Comparison of ENCODE assay signal across 8 mouse cellular contexts in genomic region chr7:112400175-112400574, GRCm38 (mm10). TPM values are rescaled to one million over a fixed set of nuclear protein-coding genes. Genes with fewer than 3 reads are reported as not detected.
DNase-seq lines count a peak whose midpoint lies in the region; ATAC-seq and TF ChIP-seq lines count a peak whose summit lies in the region.

No protein-coding gene starts in this region.

- TF ChIP-seq POLR2A in spleen, adult 2 months (IDR thresholded peaks at IDR 0.05; ENCODE audit: low read depth, low read length) = no peak

- H3K4me3 ChIP-seq in spleen, adult 2 months (ENCODE audit: extremely low read depth, insufficient read depth, insufficient read length) = no peak overlapping the region
- H3K4me3 ChIP-seq in hindbrain, embryonic 16.5 days (ENCODE audit: low read length) = no peak overlapping the region
- H3K4me3 ChIP-seq in midbrain, embryonic 12.5 days = no peak overlapping the region
- H3K4me3 ChIP-seq in stomach, embryonic 14.5 days (ENCODE audit: low read depth, low read length) = no peak overlapping the region

- H3K27ac ChIP-seq in spleen, adult 2 months (ENCODE audit: insufficient read depth, low read length) = no peak overlapping the region
- H3K27ac ChIP-seq in hindbrain, embryonic 16.5 days (ENCODE audit: low read depth, low read length) = no peak overlapping the region
- no peak overlapping the region for H3K27ac ChIP-seq in midbrain, embryonic 12.5 days (replicated peaks)
- no peak overlapping the region for H3K27ac ChIP-seq in stomach, embryonic 14.5 days (ENCODE audit: low read length)

- H3K9me3 ChIP-seq in hindbrain, embryonic 16.5 days (ENCODE audit: control insufficient read depth, low read length) = no peaks in the 10 kb centered on the region
- H3K9me3 ChIP-seq in midbrain, embryonic 12.5 days = no peaks in the 10 kb centered on the region
- no peaks in the 10 kb centered on the region for H3K9me3 ChIP-seq in stomach, embryonic 14.5 days (ENCODE audit: control insufficient read depth, low read depth, low read length)

- no peaks in the 10 kb centered on the region for H3K4me1 ChIP-seq in spleen, adult 2 months (ENCODE audit: control insufficient read depth, insufficient read depth, insufficient read length)
- H3K4me1 ChIP-seq in hindbrain, embryonic 16.5 days (ENCODE audit: control insufficient read depth, insufficient read depth, low read depth, low read length) = no peaks in the 10 kb centered on the region
- H3K4me1 ChIP-seq in midbrain, embryonic 12.5 days = peaks cover 13% of the 10 kb centered on the region
- H3K4me1 ChIP-seq in stomach, embryonic 14.5 days (ENCODE audit: control insufficient read depth, insufficient read depth, low read length) = 0 out of 2 replicates have a peak, but pooled peaks cover 3% of the 10 kb centered on the region

- H3K27me3 ChIP-seq in spleen, adult 2 months (ENCODE audit: control insufficient read depth, insufficient read depth, low read length) = no peaks in the 10 kb centered on the region
- H3K27me3 ChIP-seq in hindbrain, embryonic 16.5 days (replicated peaks; ENCODE audit: control insufficient read depth, insufficient read depth, low read length) = no peaks in the 10 kb centered on the region
- peaks cover 7% of the 10 kb centered on the region; the same call in 1 of the 2 replicates for H3K27me3 ChIP-seq in midbrain, embryonic 12.5 days
- no peaks in the 10 kb centered on the region for H3K27me3 ChIP-seq in stomach, embryonic 14.5 days (ENCODE audit: control insufficient read depth, insufficient read depth, low read length)

- H3K9ac ChIP-seq in hindbrain, embryonic 16.5 days (ENCODE audit: low read depth, low read length) = no peak overlapping the region
- H3K9ac ChIP-seq in midbrain, embryonic 12.5 days (replicated peaks) = no peak overlapping the region
- no peak overlapping the region for H3K9ac ChIP-seq in stomach, embryonic 14.5 days (replicated peaks; ENCODE audit: low read depth, low read length)

- H3K4me2 ChIP-seq in hindbrain, embryonic 16.5 days (ENCODE audit: low read length) = no peak overlapping the region
- no peak overlapping the region for H3K4me2 ChIP-seq in midbrain, embryonic 12.5 days (replicated peaks)
- H3K4me2 ChIP-seq in stomach, embryonic 14.5 days (replicated peaks; ENCODE audit: low read depth, low read length) = no peak overlapping the region

- ATAC-seq in hindbrain, embryonic 16.5 days = peak; percentile 45; the same call in 1 of the 2 replicates
- peak; percentile 16; the same call in 1 of the 2 replicates for ATAC-seq in midbrain, embryonic 12.5 days (ENCODE audit: low FRiP score, low read depth)
- ATAC-seq in stomach, embryonic 14.5 days (ENCODE audit: insufficient number of reproducible peaks, insufficient read depth, low FRiP score, low read depth) = peak; percentile 33; the same call in 1 of the 2 replicates

- no peaks in the 10 kb centered on the region for H3K36me3 ChIP-seq in spleen, adult 2 months (ENCODE audit: control insufficient read depth, insufficient read depth, low read length)
- H3K36me3 ChIP-seq in hindbrain, embryonic 16.5 days (ENCODE audit: control insufficient read depth, insufficient read depth, low read length) = no peaks in the 10 kb centered on the region
- H3K36me3 ChIP-seq in midbrain, embryonic 12.5 days = no peaks in the 10 kb centered on the region
- no peaks in the 10 kb centered on the region for H3K36me3 ChIP-seq in stomach, embryonic 14.5 days (ENCODE audit: control insufficient read depth, insufficient read depth, low read length)

- intact Hi-C loops in left cerebral cortex, postnatal 10 days (cut with DNase I) = no loop called here

- WGBS in spleen, adult 2 months = 41% methylated on average over 6 of the region's 6 CpGs
- WGBS in hindbrain, embryonic 16.5 days = 44% methylated on average over 6 of the region's 6 CpGs
- WGBS in midbrain, embryonic 12.5 days = 54% methylated on average over 6 of the region's 6 CpGs
- WGBS in stomach, embryonic 14.5 days = 45% methylated on average over 6 of the region's 6 CpGs

- DNase-seq in spleen, adult 2 months (ENCODE audit: low read depth in 1 of 2, low spot score in 2 of 2) = peak in 1 of 2 experiments; percentile 25
- DNase-seq in spleen, adult 12 weeks (ENCODE audit: low spot score) = no peak
- peak; percentile 68 for DNase-seq in cerebellum, adult 9-11 months
- peak; percentile 35 to 79 for DNase-seq in frontal cortex, adult 2 months (ENCODE audit: extremely low spot score in 1 of 2, low spot score in 1 of 2)
- peak; percentile 73 to 79 for DNase-seq in left cerebral cortex, postnatal 10 days (ENCODE audit: extremely low spot score in 1 of 2, low spot score in 2 of 2)

- peak; percentile 58; the same call in 1 of the 2 replicates for TF ChIP-seq CTCF in spleen, adult 2 months (IDR thresholded peaks at IDR 0.05; ENCODE audit: extremely low read depth, insufficient read depth, insufficient read length, insufficient replicate concordance)

RNA-seq across cellular contexts. Expression of gene Parva, which starts 27.1 kb away (rescaled TPM):
- 7.1 and 7.4 TPM in 2 replicates for polyA plus RNA-seq in spleen, adult 2 months (2012; rRNA removed)
- 40.7 and 43.7 TPM in 2 replicates for polyA plus RNA-seq in frontal cortex, adult 2 months (2012; rRNA removed)
- 28.5 and 34.3 TPM in 2 replicates for polyA plus RNA-seq in hindbrain, embryonic 16.5 days (2015; fragmentation: Nextera tagmentation; extraction: Ambion mirVana)
- 10 to 100 TPM; 38.6 to 38.8 TPM for total RNA-seq in left cerebral cortex, postnatal 10 days (2021)
- polyA plus RNA-seq in midbrain, embryonic 12.5 days (2016; fragmentation: Nextera tagmentation; extraction: Ambion mirVana) = 54.8 and 55.6 TPM in 2 replicates
- 128 and 135 TPM in 2 replicates for polyA plus RNA-seq in stomach, embryonic 14.5 days (2014; fragmentation: Nextera tagmentation; extraction: Ambion mirVana)
